Mouse (Mus musculus) testis, adult 2 months (tissue): ENCODE measurements around the gene Cdh9. TPM values are rescaled to one million over a fixed set of nuclear protein-coding genes. Genes with fewer than 3 reads are reported as not detected.

ENCODE experiments used
- H3K27ac ChIP-seq: fragments of 200-500 bp; 2 replicates; pipeline ENCODE4 v1.5.1; 2012; ENCODE audit warnings: low read depth, low read length; ENCODE audit not compliant: control insufficient read depth, insufficient read depth
- H3K27me3 ChIP-seq: fragments of 200-500 bp; 2 replicates; pipeline ENCODE4 v1.6.1; 2012; ENCODE audit warnings: mild to moderate bottlenecking, low read length, moderate library complexity; ENCODE audit not compliant: control insufficient read depth, insufficient read depth
- H3K36me3 ChIP-seq: fragments of 200-500 bp; 2 replicates; pipeline ENCODE4 v1.6.1; 2012; ENCODE audit warnings: mild to moderate bottlenecking, low read length; ENCODE audit not compliant: control insufficient read depth, insufficient read depth
- H3K4me1 ChIP-seq: fragments of 200-500 bp; 2 replicates; pipeline ENCODE4 v1.6.1; 2012; ENCODE audit warnings: low read length; ENCODE audit not compliant: control insufficient read depth, insufficient read depth
- H3K4me3 ChIP-seq: fragments of 200-500 bp; 2 replicates; pipeline ENCODE4 v1.5.1; 2012; ENCODE audit warnings: low read depth, mild to moderate bottlenecking, low read length, moderate library complexity, mixed read lengths; ENCODE audit not compliant: control insufficient read depth
- CTCF ChIP-seq: fragments of 200-500 bp; IDR thresholded peaks from 2 replicates; pipeline ENCODE4 v1.5.1; 2012; ENCODE audit warnings: low read depth, mild to moderate bottlenecking, inconsistent platforms, low read length, moderate library complexity; ENCODE audit not compliant: control insufficient read depth, insufficient read depth, insufficient replicate concordance
- POLR2A ChIP-seq: fragments of 200-500 bp; IDR thresholded peaks from 2 replicates; pipeline ENCODE4 v1.6.1; 2012; ENCODE audit warnings: low read depth, mild to moderate bottlenecking, inconsistent platforms, low read length, moderate library complexity; ENCODE audit not compliant: control insufficient read depth
- polyA plus RNA-seq: library from polyadenylated mRNA; depleted of rRNA; stranded (reverse); fragments of >200 nt; gene quantifications from 2 replicates; pipeline ENCODE4 v1.2.3, GENCODE M21; 2012; rRNA removed

Gene Cdh9
- 0.08 and 0.09 TPM in 2 replicates for polyA plus RNA-seq

- Histone ChIP-seq H3K4me1 (no peaks in the 10 kb centered on the region), H3K27me3 (no peaks in the 10 kb centered on the region), H3K27ac (no peak within 1 kb of the TSS), H3K4me3 (peak within 1 kb of the TSS; percentile 13; the same call in 1 of the 2 replicates), H3K36me3 (no peaks in the 10 kb centered on the region)
- no peak for TF ChIP-seq POLR2A
- no peak for TF ChIP-seq CTCF
Measured at GRCm38 (mm10) chr15:16728470-16729011, at the start of gene Cdh9. Cdh9 (plus strand) TSS chr15:16728756.

- H3K27ac ChIP-seq: no peak overlapping the region
- H3K4me1 ChIP-seq: no peaks in the 10 kb centered on the region
- no peak overlapping the region for H3K4me3 ChIP-seq
- TF ChIP-seq POLR2A (no peak), CTCF (no peak)
- H3K27me3 ChIP-seq: no peaks in the 10 kb centered on the region
- no peaks in the 10 kb centered on the region for H3K36me3 ChIP-seq
Measured at GRCm38 (mm10) chr15:16679096-16679495, 49.5 kb upstream of the Cdh9 start.

GRCm38 (mm10) chr15:16699821-16700220 is 28.7 kb upstream of the Cdh9 start:
- no peaks in the 10 kb centered on the region for H3K27me3 ChIP-seq
- no peaks in the 10 kb centered on the region for H3K4me1 ChIP-seq
- TF ChIP-seq POLR2A (no peak), CTCF (no peak)
- H3K36me3 ChIP-seq: no peaks in the 10 kb centered on the region
- H3K27ac ChIP-seq: no peak overlapping the region
- no peak overlapping the region for H3K4me3 ChIP-seq

GRCm38 (mm10) chr15:16702340-16702739 is 26.2 kb upstream of the Cdh9 start:
- Histone ChIP-seq H3K4me1 (no peaks in the 10 kb centered on the region), H3K27ac (no peak overlapping the region), H3K4me3 (no peak overlapping the region), H3K27me3 (no peaks in the 10 kb centered on the region), H3K36me3 (no peaks in the 10 kb centered on the region)
- TF ChIP-seq POLR2A (no peak), CTCF (no peak)

- Histone ChIP-seq H3K27ac (no peak overlapping the region), H3K27me3 (no peaks in the 10 kb centered on the region), H3K4me3 (no peak overlapping the region), H3K4me1 (no peaks in the 10 kb centered on the region), H3K36me3 (no peaks in the 10 kb centered on the region)
- TF ChIP-seq POLR2A (no peak), CTCF (no peak)
Measured at GRCm38 (mm10) chr15:16739088-16739487, 10.5 kb downstream of the Cdh9 start.

DNA sequence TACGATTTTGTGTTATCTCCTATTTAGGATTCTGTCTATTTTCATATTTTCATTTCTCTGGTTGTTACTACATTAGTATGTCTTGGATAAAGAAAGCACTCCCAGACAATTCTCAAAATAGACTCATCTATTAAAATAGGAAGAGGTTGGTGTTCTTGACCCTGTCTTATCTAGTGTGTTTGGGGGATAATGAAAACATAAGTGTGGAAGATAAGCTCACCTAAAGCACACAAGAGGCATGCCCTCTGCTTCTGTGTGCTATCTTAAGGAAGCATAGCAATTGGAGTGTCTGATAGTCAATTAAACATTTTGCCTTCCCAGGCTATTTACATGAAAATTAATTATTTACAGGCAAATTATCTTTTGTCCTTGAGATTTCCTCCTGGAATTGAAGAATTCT is 18.1 kb downstream of the Cdh9 start:
- Histone ChIP-seq H3K4me3 (no peak overlapping the region), H3K36me3 (no peaks in the 10 kb centered on the region), H3K27me3 (no peaks in the 10 kb centered on the region), H3K27ac (no peak overlapping the region), H3K4me1 (no peaks in the 10 kb centered on the region)
- TF ChIP-seq CTCF: no peak
- no peak for TF ChIP-seq POLR2A

GRCm38 (mm10) chr15:16763252-16763651 is 34.7 kb downstream of the Cdh9 start:
- Histone ChIP-seq H3K4me3 (no peak overlapping the region), H3K36me3 (no peaks in the 10 kb centered on the region), H3K27ac (no peak overlapping the region), H3K27me3 (no peaks in the 10 kb centered on the region), H3K4me1 (no peaks in the 10 kb centered on the region)
- TF ChIP-seq POLR2A (no peak), CTCF (no peak)

DNA sequence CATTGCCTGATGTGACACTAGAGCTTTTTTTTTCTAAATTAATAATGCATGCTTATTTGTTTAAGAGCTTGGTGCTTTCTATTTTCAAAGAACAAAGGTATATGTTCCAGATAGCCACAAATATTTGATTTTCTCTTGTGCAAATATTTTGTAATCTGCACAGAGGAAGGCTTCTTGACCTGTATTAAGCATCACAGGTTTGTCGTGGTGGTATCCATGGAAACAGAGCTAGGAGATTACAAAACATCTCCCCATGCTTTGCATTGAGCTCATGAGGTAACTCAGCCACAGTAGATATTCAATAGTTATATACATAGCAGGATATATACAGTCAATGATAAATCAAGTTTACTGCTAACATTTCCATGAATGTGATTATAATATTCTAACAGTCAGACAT is 56.0 kb downstream of the Cdh9 start:
- Histone ChIP-seq H3K4me3 (no peak overlapping the region), H3K27ac (no peak overlapping the region), H3K4me1 (no peaks in the 10 kb centered on the region), H3K36me3 (no peaks in the 10 kb centered on the region), H3K27me3 (no peaks in the 10 kb centered on the region)
- no peak for TF ChIP-seq CTCF
- TF ChIP-seq POLR2A: no peak
